Mouse (Mus musculus) megakaryocyte progenitor cell, adult 5-6 weeks (primary cell): ENCODE results near the gene Tlk2. TPM values are rescaled to one million over a fixed set of nuclear protein-coding genes. Genes with fewer than 3 reads are reported as not detected.

Experiments used
- ATAC-seq: replicated peaks from 2 replicates; pipeline ENCODE4 v1.8.0; 2016; ENCODE audit warnings: mild to moderate bottlenecking, moderate TSS enrichment, inconsistent platforms; ENCODE audit not compliant: poor library complexity
- total RNA-seq, 2 experiments: library from RNA; stranded (forward) in 1 of 2; stranded (reverse) in 1 of 2; fragments of 157-497, 149-512 nt in 1 of 2; fragments of 200-1000 nt in 1 of 2; gene quantifications; 2 replicates each; pipeline versions ENCODE4 v1.2.3 to v1.2.4; 2015 to 2017

Gene Tlk2
- total RNA-seq, 2 experiments from 2014 or later, result 53.0 to 58.3 TPM

DNA sequence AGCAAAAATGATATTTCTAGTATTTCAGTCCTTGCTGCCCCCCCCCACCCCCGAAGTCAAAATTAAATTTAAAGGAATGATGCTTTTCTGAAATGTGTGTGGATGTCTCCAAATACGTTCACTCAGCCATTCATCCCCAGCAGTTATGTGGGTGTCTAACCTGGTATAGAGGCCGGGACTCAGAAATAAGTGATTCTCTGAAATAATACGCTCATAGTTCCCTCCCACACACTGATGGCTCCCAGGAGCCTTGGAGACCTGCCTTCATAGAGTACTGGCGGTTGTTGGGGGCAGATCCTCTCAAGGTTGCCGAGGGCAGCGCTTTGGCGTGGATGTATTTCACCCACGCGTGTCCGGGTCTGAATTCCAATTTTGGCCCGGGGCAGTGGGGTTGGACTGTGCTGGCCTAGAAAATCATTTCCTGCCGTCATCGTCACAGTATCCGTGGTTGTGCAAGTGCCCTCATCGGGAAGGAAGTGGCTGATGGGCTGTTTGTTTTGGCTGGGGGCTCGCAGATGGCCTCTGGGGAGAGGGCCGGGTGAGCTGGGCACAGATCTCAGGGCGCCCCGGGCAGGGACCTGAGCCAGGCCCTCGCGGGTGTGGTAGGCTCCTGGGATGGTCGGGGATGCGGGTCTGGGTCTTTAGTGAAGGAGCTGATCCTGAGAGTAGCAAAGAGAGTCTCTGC is 132.8 kb downstream of the Tlk2 start:
- ATAC-seq, result peak; percentile 91

DNA sequence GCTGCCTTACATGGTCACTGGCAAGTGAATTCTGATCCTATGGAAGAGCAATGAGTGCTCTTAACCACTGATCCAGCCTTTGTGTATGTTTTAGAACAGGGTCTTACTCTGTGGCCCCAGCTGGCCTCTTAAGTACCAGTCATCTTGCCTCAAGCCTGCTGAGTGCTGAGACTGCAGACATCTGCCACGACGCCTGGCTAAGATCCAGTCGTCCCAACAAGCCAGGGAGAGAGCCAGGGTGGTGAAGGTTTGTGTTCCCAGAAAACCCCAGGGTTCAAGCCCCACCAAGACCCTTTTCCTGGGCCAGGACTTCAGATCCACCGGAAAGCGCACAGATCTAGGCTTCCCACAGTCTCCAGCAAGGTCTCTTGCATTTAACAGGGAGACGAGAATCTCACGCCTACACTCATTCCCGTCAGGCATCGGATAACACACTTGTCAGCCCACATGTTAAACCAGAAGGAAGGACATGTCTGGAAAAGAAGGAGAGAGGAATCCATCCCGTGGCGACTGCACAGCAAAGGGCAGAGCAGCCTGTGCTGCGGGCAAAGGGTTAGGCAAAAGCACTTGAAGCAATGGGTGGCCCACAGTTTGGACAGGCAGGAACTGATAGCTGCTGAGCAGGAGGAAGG is 133.8 kb downstream of the Tlk2 start:
- ATAC-seq, result no peak

DNA sequence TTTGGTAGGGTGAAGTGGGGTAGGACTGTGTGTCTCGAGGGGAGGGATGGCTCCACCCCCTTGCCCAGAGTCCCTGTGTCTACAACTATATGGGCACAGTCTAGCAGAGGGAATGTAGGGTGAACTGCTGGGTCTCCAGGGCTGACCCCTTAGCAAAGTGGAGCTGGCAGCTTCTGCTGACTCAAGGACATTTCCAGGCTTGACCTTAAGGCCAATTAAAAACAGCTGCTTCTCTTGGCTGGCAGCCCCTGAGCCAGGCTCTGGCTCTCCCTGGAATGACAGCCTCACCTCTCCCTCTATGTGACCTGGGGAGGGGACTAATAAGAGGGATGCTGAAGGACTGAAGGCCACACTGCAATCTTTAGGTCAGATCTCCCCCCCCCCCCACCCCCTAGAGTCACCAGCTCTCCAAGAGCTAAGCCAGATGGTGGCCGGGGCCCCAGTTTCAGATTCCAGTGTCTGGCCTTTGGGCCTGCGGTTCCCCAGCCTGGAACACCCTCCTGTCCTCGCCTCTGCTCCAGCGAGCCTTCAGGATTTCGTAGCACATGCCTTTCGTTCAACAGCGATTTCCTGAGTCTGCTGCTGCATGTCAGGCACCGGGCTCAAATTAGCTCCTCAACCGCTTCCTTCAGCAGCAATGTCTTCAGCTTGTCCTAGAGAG is 134.5 kb downstream of the Tlk2 start:
- ATAC-seq, result no peak

DNA sequence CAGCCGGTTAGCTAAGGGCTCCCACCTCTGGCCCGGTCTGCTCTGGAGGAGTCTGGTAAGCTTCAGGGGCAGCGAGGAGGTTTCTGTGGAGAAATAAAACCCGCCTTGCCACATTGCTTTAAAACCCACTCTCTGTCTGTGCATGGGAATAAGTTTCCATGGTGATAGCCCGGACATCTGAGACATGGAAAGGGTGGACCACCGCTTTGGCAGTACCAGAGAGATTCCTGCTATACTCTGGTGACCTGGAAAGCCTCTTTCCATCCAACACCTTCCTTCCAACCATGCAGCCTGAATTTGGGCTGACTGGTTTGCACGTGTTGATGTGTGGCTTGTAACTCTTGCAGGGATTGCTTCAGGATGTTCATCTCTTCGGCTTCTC is 135.0 kb downstream of the Tlk2 start:
- no peak for ATAC-seq

DNA sequence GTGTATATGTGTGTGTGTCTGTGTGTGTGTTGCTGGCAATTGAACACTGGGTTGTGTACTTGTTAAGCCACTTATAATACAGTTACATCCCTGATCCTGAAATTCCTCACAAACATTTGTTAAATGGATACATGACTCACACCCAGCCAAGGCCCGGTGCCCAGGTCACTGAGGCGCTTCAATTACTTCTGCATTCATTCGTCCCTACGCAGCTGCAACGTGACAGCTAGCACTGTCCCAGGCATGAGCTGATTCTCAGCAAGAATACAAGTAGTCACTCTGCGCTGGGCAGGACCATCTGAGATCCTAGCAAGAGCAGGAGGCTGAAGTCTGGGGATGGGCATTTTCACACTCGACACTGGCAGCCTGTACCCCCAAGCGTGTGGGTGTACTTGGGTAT is 136.7 kb downstream of the Tlk2 start:
- ATAC-seq, result no peak

DNA sequence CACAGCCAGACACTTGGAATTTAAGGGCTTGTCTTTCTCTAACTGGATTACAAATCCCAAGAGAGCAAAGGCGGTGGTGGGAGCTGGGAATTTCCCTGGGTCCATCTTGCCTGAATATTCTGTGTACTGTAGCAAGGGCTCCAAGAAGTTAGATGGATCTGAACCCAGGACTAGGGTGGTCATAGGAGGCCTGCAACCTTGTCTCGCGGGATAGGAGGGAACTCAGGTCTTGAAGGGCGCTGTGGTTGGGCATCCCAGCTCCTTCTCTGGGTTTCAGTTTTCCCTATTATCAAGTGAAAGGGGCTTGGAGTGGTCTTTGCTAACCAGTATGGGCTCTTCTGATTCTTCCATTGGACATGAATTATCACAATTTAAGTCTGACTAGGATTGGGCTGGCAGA is 137.5 kb downstream of the Tlk2 start:
- no peak for ATAC-seq

DNA sequence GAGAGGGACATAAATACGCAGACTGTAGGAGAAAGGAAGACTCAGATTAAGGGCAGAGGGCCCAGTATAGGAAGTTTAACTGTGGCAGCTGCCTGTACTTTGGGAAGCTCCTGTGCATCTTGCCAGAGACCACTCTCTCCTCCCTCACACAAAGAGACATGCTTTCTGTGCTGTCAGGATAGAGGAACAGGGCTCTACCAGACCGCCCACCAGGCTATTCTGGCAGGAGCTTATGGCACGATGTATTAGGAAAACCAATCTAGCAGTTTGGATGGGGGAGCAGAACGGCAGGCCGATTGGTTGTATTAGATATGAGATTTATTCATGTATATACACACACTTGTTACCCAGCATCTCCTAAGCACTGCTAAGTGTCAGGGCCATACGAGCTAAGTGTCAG is 139.2 kb downstream of the Tlk2 start:
- no peak for ATAC-seq

DNA sequence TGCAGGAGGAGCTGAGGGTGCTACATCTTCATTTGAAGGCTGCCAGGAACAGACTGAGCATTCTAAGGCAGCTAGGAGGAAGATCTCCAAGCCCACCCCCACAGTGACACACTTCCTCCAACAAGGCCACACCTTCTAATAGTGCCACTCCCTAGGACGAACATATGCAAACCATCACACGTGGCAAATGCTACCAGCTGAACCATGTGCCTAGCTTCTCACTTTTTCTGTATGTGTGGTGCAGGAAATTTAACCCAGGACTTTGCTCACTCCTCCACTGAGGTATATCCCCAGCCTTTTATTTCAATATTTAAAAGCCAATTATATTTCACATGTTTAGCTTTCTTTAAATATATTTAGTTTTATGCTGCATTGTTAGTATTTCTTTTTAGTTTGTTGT is 142.5 kb downstream of the Tlk2 start:
- no peak for ATAC-seq

DNA sequence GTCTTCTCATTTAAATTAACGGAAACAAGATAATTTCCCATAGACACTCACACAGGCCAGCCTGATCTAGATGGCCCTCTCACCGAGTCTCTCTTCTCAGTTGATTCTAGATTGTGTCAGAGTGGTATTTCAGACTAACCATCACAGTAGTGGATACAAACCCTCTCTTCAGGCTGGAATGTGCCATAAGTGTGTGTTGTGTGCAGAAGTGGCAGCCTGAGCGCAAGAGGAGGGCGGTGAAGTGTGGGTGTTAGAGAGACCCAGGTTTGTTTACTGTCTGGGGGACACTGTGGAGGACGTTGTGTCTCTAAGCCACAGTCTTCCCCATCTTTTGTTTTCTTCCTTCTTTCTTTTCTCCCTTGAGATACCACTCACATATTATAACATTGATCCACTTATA is 144.9 kb downstream of the Tlk2 start:
- ATAC-seq, result no peak

DNA sequence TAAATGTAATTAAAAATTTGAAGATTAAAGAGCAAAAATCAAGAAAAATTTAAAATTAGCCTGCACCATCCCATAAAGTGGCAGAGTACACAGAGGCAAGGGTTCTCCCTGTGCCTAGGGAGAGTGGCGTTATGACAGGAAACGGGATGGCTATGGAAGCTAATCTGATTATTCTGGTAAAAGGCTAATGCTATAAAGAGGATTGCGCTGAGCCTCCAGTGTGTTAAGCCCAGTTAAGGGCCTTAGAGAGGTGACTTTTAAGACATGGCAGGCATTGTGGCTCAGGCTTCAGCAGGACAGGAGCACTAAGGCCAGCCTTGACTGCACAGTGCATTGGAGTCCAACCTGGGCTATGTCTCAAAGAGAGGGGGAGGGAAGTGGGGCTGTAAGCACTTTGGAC is 148.5 kb downstream of the Tlk2 start:
- no peak for ATAC-seq

DNA sequence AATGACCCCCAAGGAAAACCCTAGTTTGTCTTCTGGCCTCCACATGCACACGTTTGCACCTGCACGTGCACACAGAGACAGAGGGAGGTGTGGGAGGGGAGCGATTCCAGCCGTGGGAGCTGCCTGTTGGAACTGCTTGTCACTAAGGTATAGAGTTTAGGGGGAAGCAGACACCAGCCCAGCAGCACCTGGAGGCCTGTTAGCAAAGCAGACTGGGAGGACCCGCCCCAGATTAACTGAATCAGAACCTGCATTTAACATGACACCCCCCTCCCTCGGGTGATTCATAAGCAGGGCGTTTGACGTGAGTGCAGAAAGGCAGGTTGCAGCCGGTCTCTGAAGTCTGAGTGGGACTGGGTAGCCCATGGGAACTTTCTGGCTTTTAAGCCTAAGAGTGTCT is 151.4 kb downstream of the Tlk2 start:
- ATAC-seq, result no peak

DNA sequence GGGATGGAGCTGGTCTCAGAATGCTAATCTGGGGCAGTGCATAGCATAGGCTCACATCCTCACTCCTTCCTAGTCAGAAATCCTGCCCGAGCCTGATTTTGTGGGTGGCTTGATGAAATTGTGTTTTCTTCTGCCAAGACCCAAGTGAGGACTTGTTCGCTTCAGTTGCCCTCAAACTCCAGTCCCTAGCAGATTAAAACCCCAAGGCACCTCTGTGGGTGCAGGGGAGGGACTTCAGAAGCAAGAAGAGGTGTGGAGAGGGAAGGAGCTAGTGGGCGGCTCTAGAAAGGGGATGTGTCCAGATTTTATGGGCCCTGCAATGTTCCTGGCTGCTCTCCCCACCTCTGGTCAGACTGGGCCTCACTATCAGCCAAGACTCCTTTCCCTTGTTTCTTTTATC is 152.5 kb downstream of the Tlk2 start:
- no peak for ATAC-seq

DNA sequence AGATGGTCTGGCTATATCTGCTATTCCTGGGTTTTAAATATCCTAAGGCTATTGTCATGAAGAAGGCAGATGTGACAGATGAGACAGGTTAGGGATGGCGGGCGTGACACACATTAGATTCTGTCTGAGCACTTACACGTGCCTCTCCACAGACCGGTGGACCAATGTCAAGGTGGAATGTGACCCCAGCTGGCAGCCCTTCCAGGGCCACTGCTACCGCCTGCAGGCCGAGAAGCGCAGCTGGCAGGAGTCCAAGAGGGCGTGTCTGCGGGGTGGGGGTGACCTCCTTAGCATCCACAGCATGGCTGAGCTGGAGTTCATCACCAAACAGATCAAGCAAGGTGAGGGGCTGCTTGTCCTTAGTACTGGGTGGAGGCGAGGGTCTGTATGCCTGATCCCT is 153.1 kb downstream of the Tlk2 start:
- ATAC-seq, result 0 out of 2 replicates have a peak, but pooled peaks have one; percentile 30

DNA sequence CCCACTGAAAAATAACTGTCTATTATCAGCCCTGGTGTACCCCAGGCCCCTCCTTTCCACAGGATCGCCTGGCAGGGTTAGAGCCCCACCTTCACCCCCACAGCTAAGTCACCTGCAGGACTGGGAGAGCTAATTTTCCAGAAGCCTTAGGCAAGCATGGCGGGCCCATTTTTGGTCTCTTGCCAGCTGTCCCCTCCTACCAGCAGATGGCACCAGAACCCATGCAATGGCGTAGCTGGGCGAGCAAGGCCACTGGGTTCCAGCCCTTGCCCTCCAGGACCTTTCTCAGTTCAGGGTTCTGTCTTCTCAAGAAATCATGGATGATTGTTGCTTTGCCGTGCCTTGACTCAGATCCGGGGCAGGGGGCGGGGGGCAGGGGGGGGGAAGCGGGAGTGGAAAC is 153.9 kb downstream of the Tlk2 start:
- ATAC-seq, result peak; percentile 64

Other genes starting within 250 kb of the Tlk2 start
- gene Efcab3, start 115.2 kb upstream of the Tlk2 start, total RNA-seq (2015), result not detected in 2 replicates
- gene Efcab3, start 115.2 kb upstream of the Tlk2 start, total RNA-seq (2017), result not detected in 2 replicates
- 16.4 and 18.8 TPM in 2 replicates for gene Mettl2, start 52.4 kb upstream of the Tlk2 start, total RNA-seq (2015)
- 29.1 and 30.6 TPM in 2 replicates for gene Mettl2, start 52.4 kb upstream of the Tlk2 start, total RNA-seq (2017)
- gene Gm10842, start 31.9 kb upstream of the Tlk2 start, total RNA-seq (2015), result not detected in 2 replicates
- not detected in 2 replicates for gene Gm10842, start 31.9 kb upstream of the Tlk2 start, total RNA-seq (2017)
- not detected in 2 replicates for gene Mrc2, start 113.8 kb downstream of the Tlk2 start, total RNA-seq (2015)
- 0.41 TPM in 1 of 2 replicates, not detected in the other for gene Mrc2, start 113.8 kb downstream of the Tlk2 start, total RNA-seq (2017)